Mouse (Mus musculus) G1E (cell line): ENCODE data around the gene Aplp1. TPM values are rescaled to one million over a fixed set of nuclear protein-coding genes. Genes with fewer than 3 reads are reported as not detected.

ENCODE experiments used
- ATAC-seq: 2 replicates; pipeline ENCODE4 v1.8.0; 2016; ENCODE audit warnings: mild to moderate bottlenecking; ENCODE audit not compliant: insufficient number of reproducible peaks, poor library complexity, low FRiP score, severe bottlenecking; ENCODE audit errors: extremely low read depth
- DNase-seq: peaks from one replicate; pipeline ENCODE4 v3.0.0; 2012; ENCODE audit warnings: low spot score
- H3K27me3 ChIP-seq: 2 replicates; pipeline ENCODE4 v1.6.1; 2012; ENCODE audit warnings: mild to moderate bottlenecking, low read length, inconsistent platforms; ENCODE audit not compliant: insufficient read depth
- H3K36me3 ChIP-seq: replicated peaks from 2 replicates; pipeline ENCODE3; 2012; ENCODE audit warnings: mild to moderate bottlenecking, inconsistent platforms
- H3K4me1 ChIP-seq: 2 replicates; pipeline ENCODE4 v1.6.1; 2012; ENCODE audit warnings: low read depth, low read length, inconsistent platforms, mixed read lengths; ENCODE audit not compliant: insufficient read depth
- H3K4me3 ChIP-seq: 2 replicates; pipeline ENCODE4 v1.5.1; 2012; ENCODE audit warnings: low read depth, mild to moderate bottlenecking, inconsistent platforms, low read length, moderate library complexity, mixed read lengths
- H3K9me3 ChIP-seq: replicated peaks from 2 replicates; pipeline ENCODE4 v1.6.1; 2012; ENCODE audit warnings: inconsistent platforms
- CTCF ChIP-seq: IDR thresholded peaks from 2 replicates; pipeline ENCODE4 v1.5.1; 2012; ENCODE audit warnings: low read depth, low read length, inconsistent platforms, mixed read lengths
- GATA1 ChIP-seq: IDR thresholded peaks from 2 replicates; pipeline ENCODE4 v1.6.1; 2012; ENCODE audit warnings: borderline replicate concordance, low read length, inconsistent platforms, mixed read lengths
- GATA2 ChIP-seq: IDR thresholded peaks from 2 replicates; pipeline ENCODE4 v1.6.1; 2012; ENCODE audit warnings: low read depth, low read length, inconsistent platforms, borderline replicate concordance
- POLR2AphosphoS5 ChIP-seq: IDR thresholded peaks from 2 replicates; pipeline ENCODE4 v1.6.1; 2012; ENCODE audit warnings: low read depth, low read length, inconsistent platforms; ENCODE audit not compliant: insufficient replicate concordance
- TAL1 ChIP-seq: conservative IDR thresholded peaks from 2 replicates; pipeline ENCODE4 v1.6.1; 2012; ENCODE audit warnings: low read depth, low read length, inconsistent platforms, mixed read lengths
- polyA plus RNA-seq: library from polyadenylated mRNA; stranded (reverse); fragments of >175 nt; gene quantifications from 2 replicates; pipeline ENCODE4 v1.2.3, GENCODE M21; 2012
- total RNA-seq, 2 experiments: library from RNA; stranded (forward) in 1 of 2; stranded (reverse) in 1 of 2; fragments of 200-1000 nt in 1 of 2; fragments of >200 nt in 1 of 2; fragmentation: Nextera tagmentation in 1 of 2; gene quantifications; 2 replicates each; pipeline ENCODE4 v1.2.3; 2014 to 2017

Gene Aplp1
- total and polyA plus RNA-seq, 3 experiments: 0.49 TPM; not detected in 2

DNA sequence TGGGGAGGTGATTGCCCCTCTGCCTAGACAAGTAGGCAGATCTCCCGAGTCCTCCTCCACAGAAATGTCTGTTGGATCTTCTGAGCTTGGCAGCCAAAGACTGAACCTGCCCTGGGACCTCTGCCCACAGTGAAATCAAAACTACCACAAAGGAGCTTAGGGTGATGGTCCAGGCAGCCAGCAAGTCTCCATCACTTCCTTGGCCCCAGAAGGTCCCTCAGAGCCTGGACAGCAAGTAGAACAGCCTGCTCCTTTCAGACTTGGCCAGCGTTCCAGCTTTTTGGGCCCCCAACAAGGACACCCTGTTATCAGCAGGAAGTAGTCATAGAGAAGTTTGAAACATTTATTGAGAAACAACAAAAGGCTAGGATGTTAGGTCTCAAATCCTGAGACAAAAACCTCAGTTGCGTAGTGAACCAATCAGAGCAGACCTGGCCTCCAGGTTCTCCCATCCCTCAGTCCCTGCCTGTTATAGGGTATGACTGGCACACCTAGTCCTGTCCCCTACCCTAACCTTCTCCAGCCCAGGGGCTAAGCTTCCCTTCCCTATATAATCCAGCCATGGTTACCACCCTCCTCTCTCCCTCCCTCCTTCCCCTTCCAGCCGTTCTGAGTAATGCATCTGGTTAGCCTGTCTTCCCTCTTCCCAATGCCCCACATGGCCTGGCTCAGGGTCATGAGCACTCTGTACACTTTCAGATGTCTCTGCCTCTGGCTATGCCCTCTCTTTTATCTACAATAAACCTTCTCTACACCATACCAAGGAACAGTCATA lies 52.4 kb downstream of the Aplp1 start:
- Histone ChIP-seq H3K4me3 (no peak overlapping the region), H3K4me1 (peaks cover 4% of the 10 kb centered on the region; the same call in 1 of the 2 replicates), H3K9me3 (no peaks in the 10 kb centered on the region), H3K36me3 (no peaks in the 10 kb centered on the region), H3K27me3 (0 out of 2 replicates have a peak, but pooled peaks cover 2% of the 10 kb centered on the region)
- ATAC-seq (no peak), DNase-seq (no peak)
- TF ChIP-seq TAL1: no peak
- no peak for TF ChIP-seq POLR2AphosphoS5
- no peak for TF ChIP-seq CTCF
- TF ChIP-seq GATA1: no peak
- TF ChIP-seq GATA2: no peak

Other genes with a start within 250 kb of the Aplp1 start
Only the 20 nearest of the 34 such genes appear.
- gene Alkbh6, start 136.8 kb downstream of the Aplp1 start, total RNA-seq (2014; fragmentation: Nextera tagmentation): 17.2 and 22.1 TPM in 2 replicates
- gene Alkbh6, start 136.8 kb downstream of the Aplp1 start, total RNA-seq (2017): 18.5 and 24.1 TPM in 2 replicates
- gene Alkbh6, start 136.8 kb downstream of the Aplp1 start, polyA plus RNA-seq: 44.2 and 52.2 TPM in 2 replicates
- 2.1 and 5.4 TPM in 2 replicates for gene Syne4, start 130.7 kb downstream of the Aplp1 start, total RNA-seq (2014; fragmentation: Nextera tagmentation)
- 1.0 and 2.6 TPM in 2 replicates for gene Syne4, start 130.7 kb downstream of the Aplp1 start, total RNA-seq (2017)
- 2.8 and 4.0 TPM in 2 replicates for gene Syne4, start 130.7 kb downstream of the Aplp1 start, polyA plus RNA-seq
- 1.3 and 1.6 TPM in 2 replicates for gene E130208F15Rik, start 123.8 kb downstream of the Aplp1 start, total RNA-seq (2014; fragmentation: Nextera tagmentation)
- gene E130208F15Rik, start 123.8 kb downstream of the Aplp1 start, total RNA-seq (2017): 2.3 and 2.4 TPM in 2 replicates
- 0.49 and 0.85 TPM in 2 replicates for gene E130208F15Rik, start 123.8 kb downstream of the Aplp1 start, polyA plus RNA-seq
- 4.1 and 4.3 TPM in 2 replicates for gene Sdhaf1, start 121.6 kb downstream of the Aplp1 start, total RNA-seq (2014; fragmentation: Nextera tagmentation)
- 8.9 and 11.4 TPM in 2 replicates for gene Sdhaf1, start 121.6 kb downstream of the Aplp1 start, total RNA-seq (2017)
- gene Sdhaf1, start 121.6 kb downstream of the Aplp1 start, polyA plus RNA-seq: 9.2 and 11.7 TPM in 2 replicates
- gene Lrfn3, start 82.8 kb downstream of the Aplp1 start, total RNA-seq (2014; fragmentation: Nextera tagmentation): not detected in 2 replicates
- 0.11 and 0.12 TPM in 2 replicates for gene Lrfn3, start 82.8 kb downstream of the Aplp1 start, total RNA-seq (2017)
- gene Lrfn3, start 82.8 kb downstream of the Aplp1 start, polyA plus RNA-seq: not detected in 2 replicates
- gene Tyrobp, start 31.8 kb downstream of the Aplp1 start, total RNA-seq (2014; fragmentation: Nextera tagmentation): 12.9 and 19.6 TPM in 2 replicates
- gene Tyrobp, start 31.8 kb downstream of the Aplp1 start, total RNA-seq (2017): 92.7 and 101 TPM in 2 replicates
- 4.4 and 12.5 TPM in 2 replicates for gene Tyrobp, start 31.8 kb downstream of the Aplp1 start, polyA plus RNA-seq
- gene Hcst, start 25.7 kb downstream of the Aplp1 start, total RNA-seq (2014; fragmentation: Nextera tagmentation): not detected in 2 replicates
- gene Hcst, start 25.7 kb downstream of the Aplp1 start, total RNA-seq (2017): 2.6 and 3.1 TPM in 2 replicates
- gene Hcst, start 25.7 kb downstream of the Aplp1 start, polyA plus RNA-seq: 0.25 and 0.55 TPM in 2 replicates
- 3.0 and 4.5 TPM in 2 replicates for gene Nfkbid, start 23.8 kb downstream of the Aplp1 start, total RNA-seq (2014; fragmentation: Nextera tagmentation)
- 0.98 and 2.1 TPM in 2 replicates for gene Nfkbid, start 23.8 kb downstream of the Aplp1 start, total RNA-seq (2017)
- gene Nfkbid, start 23.8 kb downstream of the Aplp1 start, polyA plus RNA-seq: 4.8 TPM in 2 replicates
- gene Kirrel2, start 12.2 kb upstream of the Aplp1 start, total RNA-seq (2014; fragmentation: Nextera tagmentation): not detected in 2 replicates
- gene Kirrel2, start 12.2 kb upstream of the Aplp1 start, total RNA-seq (2017): 0.35 TPM in 1 of 2 replicates, not detected in the other
- not detected in 2 replicates for gene Kirrel2, start 12.2 kb upstream of the Aplp1 start, polyA plus RNA-seq
- gene Nphs1, start 12.8 kb upstream of the Aplp1 start, total RNA-seq (2014; fragmentation: Nextera tagmentation): not detected in 2 replicates
- 0.11 TPM in 1 of 2 replicates, not detected in the other for gene Nphs1, start 12.8 kb upstream of the Aplp1 start, total RNA-seq (2017)
- not detected in 2 replicates for gene Nphs1, start 12.8 kb upstream of the Aplp1 start, polyA plus RNA-seq
- gene Prodh2, start 48.1 kb upstream of the Aplp1 start, total RNA-seq (2014; fragmentation: Nextera tagmentation): not detected in 2 replicates
- gene Prodh2, start 48.1 kb upstream of the Aplp1 start, total RNA-seq (2017): not detected in 2 replicates
- gene Prodh2, start 48.1 kb upstream of the Aplp1 start, polyA plus RNA-seq: not detected in 2 replicates
- 13.3 and 16.5 TPM in 2 replicates for gene Arhgap33, start 89.5 kb upstream of the Aplp1 start, total RNA-seq (2014; fragmentation: Nextera tagmentation)
- gene Arhgap33, start 89.5 kb upstream of the Aplp1 start, total RNA-seq (2017): 5.0 and 5.3 TPM in 2 replicates
- 40.3 and 51.4 TPM in 2 replicates for gene Arhgap33, start 89.5 kb upstream of the Aplp1 start, polyA plus RNA-seq
- gene Hspb6, start 106.6 kb upstream of the Aplp1 start, total RNA-seq (2014; fragmentation: Nextera tagmentation): 27.1 and 32.8 TPM in 2 replicates
- 3.9 and 4.9 TPM in 2 replicates for gene Hspb6, start 106.6 kb upstream of the Aplp1 start, total RNA-seq (2017)
- gene Hspb6, start 106.6 kb upstream of the Aplp1 start, polyA plus RNA-seq: 11.2 and 12.1 TPM in 2 replicates
- gene Proser3, start 106.8 kb upstream of the Aplp1 start, total RNA-seq (2014; fragmentation: Nextera tagmentation): 18.6 and 20.2 TPM in 2 replicates
- 4.2 and 7.4 TPM in 2 replicates for gene Proser3, start 106.8 kb upstream of the Aplp1 start, total RNA-seq (2017)
- gene Proser3, start 106.8 kb upstream of the Aplp1 start, polyA plus RNA-seq: 19.7 and 20.5 TPM in 2 replicates
- 82.7 and 119 TPM in 2 replicates for gene Lin37, start 114.3 kb upstream of the Aplp1 start, total RNA-seq (2014; fragmentation: Nextera tagmentation)
- gene Lin37, start 114.3 kb upstream of the Aplp1 start, total RNA-seq (2017): 20.4 and 24.9 TPM in 2 replicates
- gene Lin37, start 114.3 kb upstream of the Aplp1 start, polyA plus RNA-seq: 66.7 and 78.0 TPM in 2 replicates
- 16.1 and 42.5 TPM in 2 replicates for gene U2af1l4, start 117.8 kb upstream of the Aplp1 start, total RNA-seq (2014; fragmentation: Nextera tagmentation)
- 62.9 and 74.1 TPM in 2 replicates for gene U2af1l4, start 117.8 kb upstream of the Aplp1 start, total RNA-seq (2017)
- gene U2af1l4, start 117.8 kb upstream of the Aplp1 start, polyA plus RNA-seq: 47.3 and 71.2 TPM in 2 replicates
- gene Gm49396, start 117.8 kb upstream of the Aplp1 start, total RNA-seq (2014; fragmentation: Nextera tagmentation): 3.9 and 4.4 TPM in 2 replicates
- 4.7 and 5.8 TPM in 2 replicates for gene Gm49396, start 117.8 kb upstream of the Aplp1 start, total RNA-seq (2017)
- 2.5 and 2.6 TPM in 2 replicates for gene Gm49396, start 117.8 kb upstream of the Aplp1 start, polyA plus RNA-seq
- gene Psenen, start 118.1 kb upstream of the Aplp1 start, total RNA-seq (2014; fragmentation: Nextera tagmentation): 246 and 298 TPM in 2 replicates
- gene Psenen, start 118.1 kb upstream of the Aplp1 start, total RNA-seq (2017): 134 and 142 TPM in 2 replicates
- gene Psenen, start 118.1 kb upstream of the Aplp1 start, polyA plus RNA-seq: 26.1 and 31.8 TPM in 2 replicates
- 1.8 TPM in 1 of 2 replicates, not detected in the other for gene Igflr1, start 119.9 kb upstream of the Aplp1 start, total RNA-seq (2014; fragmentation: Nextera tagmentation)
- 0.70 TPM in 1 of 2 replicates, not detected in the other for gene Igflr1, start 119.9 kb upstream of the Aplp1 start, total RNA-seq (2017)
- 4.8 and 6.3 TPM in 2 replicates for gene Igflr1, start 119.9 kb upstream of the Aplp1 start, polyA plus RNA-seq
- 133 and 142 TPM in 2 replicates for gene Kmt2b, start 143.2 kb upstream of the Aplp1 start, total RNA-seq (2014; fragmentation: Nextera tagmentation)
- gene Kmt2b, start 143.2 kb upstream of the Aplp1 start, total RNA-seq (2017): 9.2 and 11.3 TPM in 2 replicates
- gene Kmt2b, start 143.2 kb upstream of the Aplp1 start, polyA plus RNA-seq: 97.4 and 99.2 TPM in 2 replicates